Mouse (Mus musculus) adrenal gland (tissue): ENCODE results near the gene Zranb3.
"Not testable (repeated sequence)": the region's sequence is repeated elsewhere in the genome, so short reads cannot be mapped to it uniquely, and the experiment has no call there.

Experiments
- intact Hi-C: fragments of 180-260 bp; cut with DNase I; formaldehyde crosslinking; loops from one replicate; pipeline ENCODE4 v1.15.1; 2025

Zranb3 gene

DNA sequence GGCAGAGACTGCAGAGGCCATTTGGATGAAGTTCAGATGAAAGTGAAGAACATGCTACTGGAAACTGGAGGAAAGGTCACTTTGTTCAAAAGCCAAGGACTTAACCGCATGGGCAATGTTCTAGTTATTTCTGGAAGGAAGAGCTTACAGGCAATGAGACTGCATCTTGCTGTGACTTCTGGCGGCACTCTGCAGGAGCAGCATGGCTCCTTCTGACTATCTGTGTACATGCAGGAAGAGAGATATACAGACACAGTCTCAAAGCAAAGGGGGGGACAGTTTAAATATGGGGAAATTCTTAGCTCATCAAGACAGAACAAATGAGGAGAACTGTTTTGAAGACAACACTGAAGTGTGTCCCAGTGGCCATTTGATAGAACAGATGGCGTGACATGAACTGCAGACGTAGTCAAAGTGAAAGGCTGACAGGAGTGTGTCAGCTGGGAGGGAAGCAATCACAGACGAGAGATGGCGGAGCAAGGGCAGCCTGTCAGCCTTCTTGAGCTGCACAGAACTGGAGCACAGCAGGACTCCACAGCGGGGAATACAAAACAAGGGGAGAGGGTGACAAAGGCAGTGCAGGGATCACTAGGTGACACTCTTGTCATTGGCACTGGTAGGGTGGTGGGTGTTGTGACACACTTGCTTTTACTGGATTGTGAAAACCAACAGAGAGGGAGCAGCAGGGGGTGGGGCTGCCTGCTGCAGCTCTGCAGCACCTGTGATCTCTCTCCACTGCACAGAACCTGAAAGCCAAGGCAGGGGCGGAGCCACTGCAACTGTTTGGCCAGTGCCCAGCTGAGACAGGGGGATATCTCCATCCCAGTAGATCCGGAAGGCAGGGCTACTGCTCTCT is 112.7 kb downstream of the Zranb3 start:
- intact Hi-C loops: no loop called here

DNA sequence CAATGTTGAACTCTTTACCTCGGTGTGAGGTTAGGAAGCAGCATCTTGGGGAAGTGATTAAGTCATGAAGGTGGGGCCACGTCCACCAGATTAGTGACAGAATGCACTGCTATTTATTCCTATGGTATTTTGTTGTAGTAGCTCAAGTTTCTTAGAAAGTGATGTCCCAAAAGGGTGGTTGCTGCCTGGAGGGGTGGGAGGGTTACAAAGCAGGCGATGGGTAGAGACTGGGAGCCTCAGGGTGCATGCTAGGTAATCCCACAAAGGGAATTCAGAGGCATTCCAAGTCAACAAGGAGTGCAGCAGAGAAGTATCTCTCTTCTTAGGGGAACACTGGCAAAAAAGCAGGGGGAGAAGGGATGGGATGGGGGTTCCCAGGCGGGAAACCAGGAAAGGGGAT is 113.5 kb downstream of the Zranb3 start:
- intact Hi-C loops: no loop called here

DNA sequence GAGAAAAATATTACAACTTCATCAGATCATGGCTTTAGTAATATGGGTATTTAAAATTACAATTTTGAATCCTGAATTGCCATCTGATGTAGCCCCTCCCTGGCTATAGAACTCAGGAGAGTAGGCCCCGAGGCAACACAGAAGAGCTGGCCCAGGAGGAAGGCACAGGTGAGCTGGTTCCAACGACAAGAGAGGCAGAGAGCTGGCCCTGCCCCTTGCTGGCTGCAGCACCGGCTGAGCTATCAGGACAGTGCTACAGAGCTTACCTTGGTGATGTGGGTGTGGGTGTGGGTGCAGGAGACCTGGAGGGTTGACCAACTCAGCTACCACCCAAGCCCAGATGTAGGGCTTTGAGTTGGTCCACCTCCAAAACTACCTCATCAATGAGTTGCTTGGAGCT is 114.6 kb downstream of the Zranb3 start:
- intact Hi-C loops: no loop called here

GRCm38 (mm10) chr1:127985391-127985790 is 117.5 kb downstream of the Zranb3 start:
- intact Hi-C loops: no loop called here

GRCm38 (mm10) chr1:127983274-127983993 is 119.4 kb downstream of the Zranb3 start:
- intact Hi-C loops: no loop called here

GRCm38 (mm10) chr1:127982268-127982667 is 120.6 kb downstream of the Zranb3 start:
- intact Hi-C loops: no loop called here

DNA sequence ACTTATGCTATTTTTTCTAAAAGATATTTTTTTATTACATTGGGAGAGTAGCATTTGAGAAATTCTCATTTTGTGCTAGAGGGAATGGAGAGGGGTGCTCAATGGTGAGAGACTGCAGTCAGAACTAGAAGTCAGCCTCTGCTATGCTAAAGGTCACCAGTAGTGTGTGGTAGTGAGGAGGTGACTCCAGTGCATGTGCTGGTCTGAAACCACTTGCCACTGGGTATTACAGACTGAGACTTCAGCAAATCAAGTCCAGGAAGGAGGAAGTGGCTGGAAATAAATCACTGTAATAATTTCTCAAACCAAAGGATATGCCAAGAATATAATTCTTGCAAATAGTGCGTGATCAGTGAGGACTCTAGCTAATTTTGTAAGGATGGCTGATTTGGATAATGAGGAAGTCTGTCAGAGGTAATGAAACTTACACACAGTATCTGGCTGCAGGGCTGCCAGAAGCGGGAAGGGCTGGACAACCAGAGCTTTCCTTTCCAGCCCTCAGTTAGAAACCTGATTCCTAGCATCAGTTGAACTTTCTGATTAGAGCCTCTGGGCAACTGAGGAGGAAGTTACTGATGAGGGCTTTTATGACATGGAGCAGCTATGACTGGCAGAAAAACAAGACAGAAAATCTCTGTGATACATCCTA is 121.8 kb downstream of the Zranb3 start:
- intact Hi-C loops: no loop called here

- intact Hi-C loops: no loop called here
Observed at GRCm38 (mm10) chr1:127978125-127978524, 124.7 kb downstream of the Zranb3 start.

- intact Hi-C loops: no loop called here
Observed at GRCm38 (mm10) chr1:127976106-127976505, 126.7 kb downstream of the Zranb3 start.

- intact Hi-C loops: no loop called here
Observed at GRCm38 (mm10) chr1:127975676-127976075, 127.2 kb downstream of the Zranb3 start.

DNA sequence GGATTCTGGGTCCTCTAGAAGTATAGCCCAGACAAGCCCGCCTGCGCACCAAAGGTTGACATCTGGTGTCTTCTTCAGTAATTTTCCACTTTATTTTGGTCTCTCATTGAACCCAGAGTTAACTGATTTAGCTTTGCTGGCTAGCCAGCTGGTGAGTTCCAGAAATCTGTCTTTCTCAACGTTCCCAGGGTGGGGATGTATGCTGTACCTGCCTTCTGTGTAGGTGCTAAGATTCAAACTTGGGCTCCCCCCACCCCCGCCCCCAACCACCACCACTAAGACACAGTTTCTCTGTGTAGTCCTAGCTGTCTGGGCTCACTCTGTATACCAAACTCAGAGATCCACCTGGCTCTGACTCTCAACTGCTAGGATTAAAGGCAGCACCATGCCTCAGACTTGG is 128.8 kb downstream of the Zranb3 start:
- intact Hi-C loops: no loop called here

- intact Hi-C loops: no loop called here
Observed at GRCm38 (mm10) chr1:127970870-127971269, 132.0 kb downstream of the Zranb3 start.

- intact Hi-C loops: no loop called here
Observed at GRCm38 (mm10) chr1:127963326-127963725, 139.5 kb downstream of the Zranb3 start.

DNA sequence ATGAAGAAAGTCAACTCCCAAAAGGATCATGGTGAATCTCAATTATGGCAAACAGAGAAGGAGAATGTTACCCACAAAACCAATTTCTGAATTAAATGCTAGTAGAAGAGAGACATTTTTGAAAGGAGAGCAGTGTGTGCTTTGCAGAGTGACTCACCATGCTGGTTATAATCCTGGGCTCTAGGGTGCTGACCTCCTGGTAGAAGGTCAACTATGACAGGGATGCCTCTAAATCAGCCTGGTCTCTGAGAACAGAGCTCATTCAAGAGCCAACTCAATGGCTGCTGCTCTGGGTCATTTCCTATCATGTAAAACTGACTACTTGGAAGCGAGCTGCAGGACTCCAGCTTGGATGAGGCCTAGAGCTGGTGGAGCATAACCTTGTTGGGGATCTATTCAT is 141.7 kb downstream of the Zranb3 start:
- intact Hi-C loops: no loop called here

- intact Hi-C loops: no loop called here
Observed at GRCm38 (mm10) chr1:127959312-127959718, 143.5 kb downstream of the Zranb3 start.

DNA sequence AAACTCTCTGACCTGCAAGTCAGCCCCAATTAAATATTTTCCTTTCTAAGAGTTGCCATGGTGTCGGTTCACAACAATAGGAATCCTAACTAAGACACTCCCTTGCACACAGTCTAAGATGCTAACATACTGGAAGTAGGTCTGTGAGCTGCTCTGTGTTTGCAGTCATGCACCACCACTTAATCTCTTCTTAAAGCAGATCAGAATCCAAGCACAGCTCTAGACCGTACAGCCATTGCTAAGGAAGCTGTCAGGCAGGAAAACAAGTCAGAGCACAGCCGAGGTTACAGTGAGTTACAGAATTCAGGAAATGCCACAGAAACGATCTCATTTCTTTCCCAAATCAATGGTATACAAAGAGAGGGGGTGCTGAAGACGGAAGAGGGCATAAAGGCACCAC is 144.0 kb downstream of the Zranb3 start:
- intact Hi-C loops: no loop called here

DNA sequence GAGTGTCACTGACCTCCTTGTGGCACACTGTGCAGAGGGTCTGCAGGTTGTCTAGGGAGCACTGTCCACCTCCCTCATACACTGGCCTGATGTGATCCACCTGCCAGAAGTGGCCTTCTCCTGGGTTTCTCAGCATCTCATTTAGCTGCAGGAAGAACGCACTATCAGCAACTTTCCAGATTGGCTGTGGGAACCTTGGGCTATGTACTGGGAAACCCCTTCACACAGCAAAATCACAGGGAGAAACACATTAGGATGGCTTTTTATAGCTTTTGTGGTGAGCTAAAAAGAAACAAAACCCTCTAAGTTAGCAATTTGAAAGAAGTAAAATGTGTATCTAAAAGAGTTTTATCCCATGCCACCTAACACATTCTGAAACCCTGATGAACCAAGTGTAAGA is 146.3 kb downstream of the Zranb3 start:
- intact Hi-C loops: no loop called here

GRCm38 (mm10) chr1:127954800-127955199 is 148.0 kb downstream of the Zranb3 start:
- intact Hi-C loops: no loop called here

DNA sequence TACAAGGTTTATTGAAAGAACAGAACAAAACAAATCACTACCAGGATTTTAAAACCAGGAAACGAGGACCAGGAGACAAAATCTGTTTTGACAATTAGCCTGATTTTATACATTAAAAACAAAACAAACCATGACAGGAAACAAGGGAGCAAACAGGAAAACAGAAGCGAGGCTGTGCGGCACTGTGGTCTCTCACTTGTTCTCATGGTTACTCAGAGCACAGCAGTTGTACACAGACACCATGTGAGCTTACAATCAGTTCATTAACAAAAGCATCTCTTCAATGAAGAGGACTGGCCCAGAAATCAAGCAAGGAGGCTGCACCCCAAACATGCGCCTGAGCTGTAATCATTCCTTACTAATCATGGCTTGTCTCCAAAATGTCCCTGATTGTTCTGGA is 148.6 kb downstream of the Zranb3 start:
- intact Hi-C loops: not testable (repeated sequence)

- intact Hi-C loops: no loop called here
Observed at GRCm38 (mm10) chr1:127952276-127952675, 150.6 kb downstream of the Zranb3 start.

- intact Hi-C loops: loop anchor here (10.0 kb wide), 2 partner anchors 156 to 196 kb away; partner anchors contain the start of genes R3hdm1 and Zranb3
Observed at GRCm38 (mm10) chr1:127948748-127949147, 154.1 kb downstream of the Zranb3 start.
